Mouse (Mus musculus) intestine, embryonic 16.5 days (tissue): ENCODE results near the gene Trim69. TPM values are rescaled to one million over a fixed set of nuclear protein-coding genes. Genes with fewer than 3 reads are reported as not detected.

Source experiments
- ATAC-seq: fragments of 200-750 bp; cut with Nextera tagmentation; 2 replicates; pipeline ENCODE4 v1.8.0; 2017; ENCODE audit warnings: moderate TSS enrichment, moderate library complexity
- H3K27ac ChIP-seq: fragments of 300-500 bp; sonication (generic); 2 replicates; pipeline ENCODE4 v1.5.1; 2014; ENCODE audit warnings: mild to moderate bottlenecking, low read length
- H3K27me3 ChIP-seq: fragments of 300-500 bp; sonication (generic); replicated peaks from 2 replicates; pipeline ENCODE4 v1.6.1; 2014; ENCODE audit warnings: low read length, control low read depth, mixed read lengths; ENCODE audit not compliant: control insufficient read depth, insufficient read depth
- H3K36me3 ChIP-seq: fragments of 300-500 bp; sonication (generic); 2 replicates; pipeline ENCODE4 v1.6.1; 2014; ENCODE audit warnings: low read length, control low read depth; ENCODE audit not compliant: control insufficient read depth, insufficient read depth
- H3K4me1 ChIP-seq: fragments of 300-500 bp; sonication (generic); 2 replicates; pipeline ENCODE4 v1.6.1; 2014; ENCODE audit warnings: low read length, control low read depth, mixed read lengths; ENCODE audit not compliant: control insufficient read depth, insufficient read depth
- H3K4me2 ChIP-seq: fragments of 300-500 bp; sonication (generic); 2 replicates; pipeline ENCODE4 v1.6.1; 2014; ENCODE audit warnings: low read depth, low read length, control low read depth
- H3K4me3 ChIP-seq: fragments of 300-500 bp; sonication (generic); 2 replicates; pipeline ENCODE4 v1.5.1; 2014; ENCODE audit warnings: mild to moderate bottlenecking, low read length
- H3K9ac ChIP-seq: fragments of 300-500 bp; sonication (generic); 2 replicates; pipeline ENCODE4 v1.6.1; 2014; ENCODE audit warnings: low read depth, low read length
- H3K9me3 ChIP-seq: fragments of 300-500 bp; sonication (generic); 2 replicates; pipeline ENCODE4 v1.6.1; 2016; ENCODE audit warnings: low read length, control low read depth; ENCODE audit not compliant: control insufficient read depth
- WGBS: fragments of 180-500 bp; shearing (Covaris S2); extraction: QIAGEN DNeasy Blood & Tissue Kit; methylation state at CpG from one replicate; pipeline ENCODE4 v1.1.7; 2014; 5-methylcytosine and 5-hydroxymethylcytosine counted together
- polyA plus RNA-seq: library from polyadenylated mRNA; unstranded; fragments of >200 nt; fragmentation: Nextera tagmentation; extraction: Ambion mirVana; gene quantifications from 2 replicates; pipeline ENCODE4 v1.2.1, GENCODE M21; 2015

Gene Trim69
- not detected in 2 replicates for polyA plus RNA-seq

GRCm38 (mm10) chr2:122160680-122161079, at the start of gene Trim69:
TSS of gene Trim69 (plus strand) at chr2:122160700.
- peak; percentile 51; the same call in 1 of the 2 replicates for ATAC-seq

GRCm38 (mm10) chr2:122116888-122117287, 43.6 kb upstream of the Trim69 start:
- Histone ChIP-seq H3K9ac (no peak overlapping the region), H3K27me3 (no peaks in the 10 kb centered on the region), H3K4me3 (no peak overlapping the region), H3K36me3 (peaks cover 3% of the 10 kb centered on the region; the same call in 1 of the 2 replicates), H3K4me2 (no peak overlapping the region), H3K4me1 (peaks cover 2% of the 10 kb centered on the region; the same call in 1 of the 2 replicates), H3K27ac (no peak overlapping the region), H3K9me3 (no peaks in the 10 kb centered on the region)
- ATAC-seq = no peak
- WGBS = 92% methylated on average over 2 of the region's 2 CpGs

More at GRCm38 (mm10) chr2:122160680-122161079, at the start of gene Trim69:
- Histone ChIP-seq H3K27ac (0 out of 2 replicates have a peak within 1 kb of the TSS, but pooled peaks have one; percentile 24), H3K27me3 (no peaks in the 10 kb centered on the region), H3K36me3 (no peaks in the 10 kb centered on the region), H3K9ac (no peak within 1 kb of the TSS), H3K4me1 (0 out of 2 replicates have a peak, but pooled peaks cover 3% of the 10 kb centered on the region), H3K9me3 (no peaks in the 10 kb centered on the region), H3K4me2 (no peak within 1 kb of the TSS), H3K4me3 (no peak within 1 kb of the TSS)
- 51% methylated on average over 2 of the region's 2 CpGs for WGBS

- Histone ChIP-seq H3K4me3 (peak within 1 kb of the TSS; percentile 95), H3K4me2 (peak within 1 kb of the TSS; percentile 66), H3K36me3 (no peaks in the 10 kb centered on the region), H3K27ac (peak within 1 kb of the TSS; percentile 99), H3K9me3 (no peaks in the 10 kb centered on the region), H3K4me1 (peaks cover 2% of the 10 kb centered on the region; the same call in 1 of the 2 replicates), H3K27me3 (no peaks in the 10 kb centered on the region), H3K9ac (peak within 1 kb of the TSS; percentile 98)
- WGBS = under 1% methylated on average over 47 of the region's 47 CpGs
- ATAC-seq = peak; percentile 99
These were observed 42.2 kb upstream of the Trim69 start, which contains the start of gene Spg11 for GRCm38 (mm10) chr2:122117961-122118958. TSS of gene Spg11 (minus strand) at chr2:122118386.

- Histone ChIP-seq H3K27me3 (0 out of 2 replicates have a peak, but pooled peaks cover 2% of the 10 kb centered on the region), H3K36me3 (no peaks in the 10 kb centered on the region), H3K4me3 (no peak overlapping the region), H3K4me2 (no peak overlapping the region), H3K9me3 (no peaks in the 10 kb centered on the region), H3K9ac (no peak overlapping the region), H3K4me1 (peaks cover 2% of the 10 kb centered on the region; the same call in 1 of the 2 replicates), H3K27ac (no peak overlapping the region)
- WGBS = 49% methylated on average over 12 of the region's 12 CpGs
- no peak; the same call in 1 of the 2 replicates for ATAC-seq
These were observed 34.6 kb upstream of the Trim69 start for GRCm38 (mm10) chr2:122125680-122126572.

GRCm38 (mm10) chr2:122126765-122127347, 33.6 kb upstream of the Trim69 start:
- no peak for ATAC-seq
- no peaks in the 10 kb centered on the region for H3K36me3 ChIP-seq
- peaks cover 2% of the 10 kb centered on the region; the same call in 1 of the 2 replicates for H3K4me1 ChIP-seq
- no peak overlapping the region for H3K4me3 ChIP-seq
- H3K9me3 ChIP-seq = no peaks in the 10 kb centered on the region
- no peak overlapping the region for H3K9ac ChIP-seq
- H3K27ac ChIP-seq = no peak overlapping the region
- 0 out of 2 replicates have a peak, but pooled peaks cover 2% of the 10 kb centered on the region for H3K27me3 ChIP-seq
- 32% methylated on average over 5 of the region's 5 CpGs for WGBS
- no peak overlapping the region for H3K4me2 ChIP-seq

- no peaks in the 10 kb centered on the region for H3K36me3 ChIP-seq
These were observed 32.9 kb upstream of the Trim69 start for GRCm38 (mm10) chr2:122127635-122128034.

GRCm38 (mm10) chr2:122132078-122132477, 28.4 kb upstream of the Trim69 start:
- H3K4me3 ChIP-seq = no peak overlapping the region
- no peak overlapping the region for H3K9ac ChIP-seq
- H3K4me2 ChIP-seq = no peak overlapping the region
- 92% methylated on average over 2 of the region's 2 CpGs for WGBS
- 0 out of 2 replicates have a peak, but pooled peaks cover 1% of the 10 kb centered on the region for H3K4me1 ChIP-seq
- no peak overlapping the region for H3K27ac ChIP-seq
- no peaks in the 10 kb centered on the region for H3K27me3 ChIP-seq
- ATAC-seq = no peak
- no peaks in the 10 kb centered on the region for H3K36me3 ChIP-seq
- no peaks in the 10 kb centered on the region for H3K9me3 ChIP-seq

More at GRCm38 (mm10) chr2:122127635-122128034, 32.9 kb upstream of the Trim69 start:
- H3K4me1 ChIP-seq = peaks cover 2% of the 10 kb centered on the region; the same call in 1 of the 2 replicates
- no peak for ATAC-seq
- no peak overlapping the region for H3K4me3 ChIP-seq
- H3K9me3 ChIP-seq = no peaks in the 10 kb centered on the region
- no peak overlapping the region for H3K9ac ChIP-seq
- no peak overlapping the region for H3K27ac ChIP-seq
- H3K4me2 ChIP-seq = no peak overlapping the region
- H3K27me3 ChIP-seq = 0 out of 2 replicates have a peak, but pooled peaks cover 2% of the 10 kb centered on the region
- WGBS = 92% methylated on average over 4 of the region's 4 CpGs

- H3K4me2 ChIP-seq = no peak overlapping the region
- H3K27ac ChIP-seq = no peak overlapping the region
- H3K4me3 ChIP-seq = no peak overlapping the region
- H3K9ac ChIP-seq = no peak overlapping the region
- H3K9me3 ChIP-seq = no peaks in the 10 kb centered on the region
- WGBS = 75% methylated on average over 2 of the region's 2 CpGs
- no peak for ATAC-seq
- no peaks in the 10 kb centered on the region for H3K4me1 ChIP-seq
- no peaks in the 10 kb centered on the region for H3K27me3 ChIP-seq
- no peaks in the 10 kb centered on the region for H3K36me3 ChIP-seq
These were observed 27.9 kb upstream of the Trim69 start for GRCm38 (mm10) chr2:122132618-122133017.
